Mouse (Mus musculus): ENCODE data around the gene Nup210. TPM values are rescaled to one million over a fixed set of nuclear protein-coding genes. Genes with fewer than 3 reads are reported as not detected.

Gene Nup210
- polyA plus RNA-seq (2012; rRNA removed): 21.7 and 43.2 TPM in 2 replicates

DNA sequence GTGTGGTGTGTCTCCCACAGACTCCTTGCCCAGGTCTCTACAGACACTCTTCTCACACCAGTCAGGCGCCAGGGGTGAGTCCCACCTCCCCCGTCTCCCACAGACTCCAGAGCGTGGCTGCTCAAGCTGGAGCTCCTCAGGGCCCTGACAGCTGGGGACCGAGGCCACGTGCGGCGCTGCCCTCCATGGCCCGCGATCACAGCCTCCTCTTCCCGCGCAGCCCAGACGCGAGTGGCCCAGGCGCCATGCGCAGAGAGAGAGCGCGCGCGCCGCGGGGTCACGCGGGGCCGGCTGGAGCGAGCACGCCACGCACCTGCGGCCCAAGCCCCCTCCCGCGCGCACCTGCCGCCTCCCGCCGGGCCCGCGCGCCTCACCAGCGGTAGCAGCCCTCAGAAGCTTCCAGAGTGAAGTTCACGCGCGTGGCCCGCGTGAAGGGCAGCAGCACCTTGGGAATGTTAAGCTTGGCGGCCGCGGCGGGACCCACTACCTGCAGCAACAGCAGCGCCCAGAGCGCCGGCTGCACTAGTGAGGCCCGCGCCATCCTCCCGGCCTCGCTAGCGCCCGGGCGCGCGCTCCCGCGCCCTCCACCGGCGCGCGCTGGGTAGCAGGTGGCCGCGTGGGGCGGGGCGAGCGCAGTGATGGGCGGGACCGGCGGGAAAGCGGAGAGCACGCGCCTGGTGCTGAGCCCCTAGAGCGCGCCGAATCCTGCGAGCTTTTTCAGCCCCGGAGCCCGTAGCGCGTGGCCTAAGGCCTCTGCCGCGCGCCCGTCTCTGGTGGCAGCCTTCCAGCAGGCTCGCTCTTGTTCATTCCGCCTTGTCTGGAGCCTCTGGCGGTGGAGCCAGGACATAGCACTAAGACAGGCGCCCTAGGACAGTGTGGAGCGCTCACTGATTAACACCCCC lies at the start of gene Nup210:
Nup210 (minus strand) TSS at position 586 of the 902 bp plus-strand sequence.
- TF ChIP-seq CTCF (IDR thresholded peaks at IDR 0.05; ENCODE audit: borderline replicate concordance, extremely low read depth, insufficient read depth, insufficient read length): peak; percentile 74
- TF ChIP-seq POLR2A (IDR thresholded peaks at IDR 0.05; ENCODE audit: borderline replicate concordance, extremely low read depth, insufficient read depth, insufficient read length, poor library complexity, severe bottlenecking): peak; percentile 85
- DNase-seq (ENCODE audit: low read depth): peak; percentile 99

DNA sequence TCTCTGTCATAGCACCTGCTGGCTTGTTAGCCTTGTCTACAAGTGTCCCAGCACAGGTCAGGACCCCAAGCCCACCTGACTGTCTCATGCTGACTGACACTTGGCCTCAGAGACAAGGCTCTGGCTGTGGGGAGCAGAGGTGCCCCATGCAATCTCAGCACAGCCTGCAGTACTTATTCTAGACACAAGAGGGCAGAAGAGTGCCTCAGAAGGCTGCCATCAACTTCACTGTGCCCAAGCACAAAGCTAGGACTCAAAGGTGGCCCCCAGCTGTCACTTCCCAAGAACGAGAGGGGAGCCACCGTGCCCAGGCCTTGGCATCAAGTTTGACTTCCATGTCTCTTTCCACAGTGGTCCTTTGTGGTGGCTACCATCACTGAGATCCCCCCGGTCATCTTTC lies 48.6 kb upstream of the Nup210 start:
- TF ChIP-seq CTCF (IDR thresholded peaks at IDR 0.05; ENCODE audit: borderline replicate concordance, extremely low read depth, insufficient read depth, insufficient read length): peak; percentile 92
- no peak for TF ChIP-seq POLR2A (IDR thresholded peaks at IDR 0.05; ENCODE audit: borderline replicate concordance, extremely low read depth, insufficient read depth, insufficient read length, poor library complexity, severe bottlenecking)
- DNase-seq (ENCODE audit: low read depth): peak; percentile 79

DNA sequence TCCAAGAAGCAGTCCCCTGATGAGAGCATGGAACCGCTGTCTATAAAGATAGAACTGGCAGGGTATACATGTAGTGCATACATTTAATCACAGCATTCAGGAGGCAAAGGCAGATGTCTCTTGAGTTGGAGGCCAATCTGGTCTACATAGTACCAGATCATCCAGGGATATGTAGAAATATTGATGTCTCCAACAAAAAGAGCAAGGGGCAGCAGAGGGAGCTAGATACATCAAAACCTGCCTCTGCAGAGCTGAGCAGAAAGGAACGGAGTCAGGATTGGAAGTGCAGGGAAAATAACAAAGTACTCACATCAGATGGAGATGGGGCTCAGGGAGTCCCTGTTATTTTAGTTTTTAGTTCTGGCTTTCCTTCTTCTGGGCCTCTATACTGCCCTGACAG lies 48.0 kb upstream of the Nup210 start:
- TF ChIP-seq POLR2A (IDR thresholded peaks at IDR 0.05; ENCODE audit: borderline replicate concordance, extremely low read depth, insufficient read depth, insufficient read length, poor library complexity, severe bottlenecking) (no peak), CTCF (IDR thresholded peaks at IDR 0.05; ENCODE audit: borderline replicate concordance, extremely low read depth, insufficient read depth, insufficient read length) (peak; percentile 33; the same call in 1 of the 2 replicates)
- DNase-seq (ENCODE audit: low read depth): peak; percentile 47

- TF ChIP-seq CTCF (IDR thresholded peaks at IDR 0.05; ENCODE audit: borderline replicate concordance, extremely low read depth, insufficient read depth, insufficient read length) (no peak), POLR2A (IDR thresholded peaks at IDR 0.05; ENCODE audit: borderline replicate concordance, extremely low read depth, insufficient read depth, insufficient read length, poor library complexity, severe bottlenecking) (no peak)
- no peak for DNase-seq (ENCODE audit: low read depth)
Observed at GRCm38 (mm10) chr6:91163195-91163911, 46.7 kb upstream of the Nup210 start.

DNA sequence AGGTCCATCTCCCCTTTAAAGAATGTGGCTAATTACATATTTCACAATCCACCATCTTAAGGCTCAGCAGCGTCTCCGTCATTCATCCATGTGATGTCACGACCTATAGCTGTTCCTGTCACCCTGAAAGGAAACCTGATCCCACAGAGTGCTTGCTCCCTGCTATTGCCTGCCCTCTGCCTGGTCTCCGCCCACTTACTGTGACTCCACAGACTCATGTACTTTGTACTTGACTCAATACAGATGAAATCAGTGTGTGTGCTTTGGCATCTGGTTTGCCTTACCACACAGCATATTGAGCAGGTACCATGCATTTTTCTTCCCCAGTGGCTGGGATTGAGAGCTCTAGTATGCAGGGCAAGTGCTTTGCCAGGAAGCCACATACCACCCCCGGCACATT lies 45.7 kb upstream of the Nup210 start:
- DNase-seq (ENCODE audit: low read depth): no peak
- no peak for TF ChIP-seq CTCF (IDR thresholded peaks at IDR 0.05; ENCODE audit: borderline replicate concordance, extremely low read depth, insufficient read depth, insufficient read length)
- no peak for TF ChIP-seq POLR2A (IDR thresholded peaks at IDR 0.05; ENCODE audit: borderline replicate concordance, extremely low read depth, insufficient read depth, insufficient read length, poor library complexity, severe bottlenecking)

- no peak for TF ChIP-seq CTCF (IDR thresholded peaks at IDR 0.05; ENCODE audit: borderline replicate concordance, extremely low read depth, insufficient read depth, insufficient read length)
- TF ChIP-seq POLR2A (IDR thresholded peaks at IDR 0.05; ENCODE audit: borderline replicate concordance, extremely low read depth, insufficient read depth, insufficient read length, poor library complexity, severe bottlenecking): no peak
- no peak for DNase-seq (ENCODE audit: low read depth)
Observed at GRCm38 (mm10) chr6:91161506-91162235, 45.0 kb upstream of the Nup210 start.

DNA sequence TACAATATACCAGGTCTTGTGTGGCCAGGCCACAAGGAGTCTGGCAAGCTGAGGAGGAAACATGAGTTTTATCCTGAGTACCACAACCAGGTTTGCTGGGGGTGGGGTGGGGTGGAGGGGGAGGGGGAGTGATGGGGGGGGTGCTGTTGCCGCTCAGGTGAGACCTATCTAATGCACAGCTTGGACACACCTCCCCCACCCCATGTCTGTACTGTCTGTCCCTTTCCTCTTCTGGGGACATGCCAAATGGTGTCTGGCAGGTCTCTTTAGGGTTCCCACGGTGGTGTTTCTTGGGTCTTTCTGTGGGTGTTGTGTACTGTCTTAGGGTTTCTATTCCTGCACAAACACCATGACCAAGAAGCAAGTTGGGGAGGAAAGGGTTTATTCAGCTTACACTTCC lies 44.3 kb upstream of the Nup210 start:
- DNase-seq (ENCODE audit: low read depth): no peak
- no peak for TF ChIP-seq POLR2A (IDR thresholded peaks at IDR 0.05; ENCODE audit: borderline replicate concordance, extremely low read depth, insufficient read depth, insufficient read length, poor library complexity, severe bottlenecking)

DNA sequence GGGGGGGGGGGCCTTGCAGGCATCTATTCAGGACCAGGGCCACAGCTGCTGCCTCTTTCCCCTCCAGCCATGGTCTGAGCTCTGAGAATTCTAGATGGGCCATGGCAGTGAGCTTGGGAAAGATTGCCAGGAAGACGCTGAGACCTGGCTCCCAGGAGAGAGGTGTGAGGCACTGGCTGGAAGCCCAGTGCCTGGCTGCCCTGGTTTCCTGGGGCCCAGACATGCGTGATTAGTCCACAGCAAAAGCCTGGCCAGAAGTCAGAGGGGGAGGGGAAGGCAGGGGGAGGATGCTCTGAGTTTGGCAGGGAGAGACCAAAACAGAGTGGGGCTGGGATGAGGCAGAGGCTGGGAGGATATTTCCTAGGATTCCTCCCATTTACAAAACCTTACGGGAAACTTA lies 43.8 kb upstream of the Nup210 start:
- peak; percentile 91 for DNase-seq (ENCODE audit: low read depth)
- no peak for TF ChIP-seq POLR2A (IDR thresholded peaks at IDR 0.05; ENCODE audit: borderline replicate concordance, extremely low read depth, insufficient read depth, insufficient read length, poor library complexity, severe bottlenecking)
- TF ChIP-seq CTCF (IDR thresholded peaks at IDR 0.05; ENCODE audit: borderline replicate concordance, extremely low read depth, insufficient read depth, insufficient read length): no peak

- no peak for DNase-seq (ENCODE audit: low read depth)
- no peak for TF ChIP-seq POLR2A (IDR thresholded peaks at IDR 0.05; ENCODE audit: borderline replicate concordance, extremely low read depth, insufficient read depth, insufficient read length, poor library complexity, severe bottlenecking)
- no peak for TF ChIP-seq CTCF (IDR thresholded peaks at IDR 0.05; ENCODE audit: borderline replicate concordance, extremely low read depth, insufficient read depth, insufficient read length)
Observed at GRCm38 (mm10) chr6:91159047-91159446, 42.4 kb upstream of the Nup210 start.

GRCm38 (mm10) chr6:91157237-91157570 lies 40.6 kb upstream of the Nup210 start:
- DNase-seq (ENCODE audit: low read depth): no peak
- TF ChIP-seq CTCF (IDR thresholded peaks at IDR 0.05; ENCODE audit: borderline replicate concordance, extremely low read depth, insufficient read depth, insufficient read length) (no peak), POLR2A (IDR thresholded peaks at IDR 0.05; ENCODE audit: borderline replicate concordance, extremely low read depth, insufficient read depth, insufficient read length, poor library complexity, severe bottlenecking) (no peak)

All from brain, embryonic 14.5 days (tissue).